Mouse (Mus musculus) adrenal gland, adult 2 months (tissue): Measurements from ENCODE around the gene Mettl16. TPM values are rescaled to one million over a fixed set of nuclear protein-coding genes. Genes with fewer than 3 reads are reported as not detected.

Source experiments
- DNase-seq: peaks from one replicate; pipeline ENCODE4 v3.0.0; 2021
- long read RNA-seq: library from polyadenylated mRNA; stranded (forward); transcript quantifications from one replicate; pipeline ENCODE4 v2.0.0, GENCODE M21; 2021
- polyA plus RNA-seq: library from polyadenylated mRNA; depleted of rRNA; stranded (reverse); fragments of >200 nt; gene quantifications from 2 replicates; pipeline ENCODE4 v1.2.3, GENCODE M21; 2012; rRNA removed
- total RNA-seq, 2 experiments: library from RNA; stranded (reverse); gene quantifications; 2 replicates each; pipeline ENCODE4 v1.2.3; 2021

Gene Mettl16
- total RNA-seq (10 to 100 TPM; 33.2 to 33.7 TPM), polyA plus RNA-seq (1.5 and 3.2 TPM in 2 replicates)
- long read RNA-seq, full-length matches to known transcripts = 28 of 39 reads
- long read RNA-seq, partial matches to known transcripts = 0 of 39 reads
- long read RNA-seq, other reads (novel, unspliced or antisense) = 11 of 39 reads

- DNase-seq = peak; percentile 94
Measured at GRCm38 (mm10) chr11:74770595-74771207, at the start of gene Mettl16. Gene Mettl16 (plus strand): TSS chr11:74770830.

GRCm38 (mm10) chr11:74721141-74721540 is 49.5 kb upstream of the Mettl16 start:
- DNase-seq = no peak

- DNase-seq = no peak
Measured at GRCm38 (mm10) chr11:74721971-74722370, 48.7 kb upstream of the Mettl16 start.

GRCm38 (mm10) chr11:74723357-74724234 is 47.0 kb upstream of the Mettl16 start:
- DNase-seq = peak; percentile 92

GRCm38 (mm10) chr11:74724235-74724791 is 46.3 kb upstream of the Mettl16 start, which contains the start of gene Pafah1b1:
Gene Pafah1b1 (minus strand): TSS chr11:74724670.
- peak; percentile 99 for DNase-seq

GRCm38 (mm10) chr11:74725181-74725580 is 45.4 kb upstream of the Mettl16 start:
- peak; percentile 54 for DNase-seq

GRCm38 (mm10) chr11:74734917-74735316 is 35.7 kb upstream of the Mettl16 start:
- DNase-seq = no peak

GRCm38 (mm10) chr11:74737861-74738260 is 32.8 kb upstream of the Mettl16 start:
- DNase-seq = no peak

GRCm38 (mm10) chr11:74748022-74748421 is 22.6 kb upstream of the Mettl16 start:
- DNase-seq = no peak

- DNase-seq = peak; percentile 72
Measured at GRCm38 (mm10) chr11:74749241-74749640, 21.4 kb upstream of the Mettl16 start.

- no peak for DNase-seq
Measured at GRCm38 (mm10) chr11:74750662-74751351, 19.8 kb upstream of the Mettl16 start.

- DNase-seq = no peak
Measured at GRCm38 (mm10) chr11:74751352-74752066, 19.1 kb upstream of the Mettl16 start.

- DNase-seq = no peak
Measured at GRCm38 (mm10) chr11:74756631-74757030, 14.0 kb upstream of the Mettl16 start.

GRCm38 (mm10) chr11:74761011-74761705 is 9.5 kb upstream of the Mettl16 start:
- no peak for DNase-seq

- no peak for DNase-seq
Measured at GRCm38 (mm10) chr11:74763960-74764625, 6.5 kb upstream of the Mettl16 start.

- DNase-seq = peak; percentile 91
Measured at GRCm38 (mm10) chr11:74767469-74767868, 3.2 kb upstream of the Mettl16 start.

- peak; percentile 24 for DNase-seq
Measured at GRCm38 (mm10) chr11:74768045-74768444, 2.6 kb upstream of the Mettl16 start.

- no peak for DNase-seq
Measured at GRCm38 (mm10) chr11:74770037-74770436, 593 bp upstream of the Mettl16 start.

GRCm38 (mm10) chr11:74771234-74771633 is 604 bp downstream of the Mettl16 start:
- DNase-seq = no peak

GRCm38 (mm10) chr11:74771650-74772049 is 1.0 kb downstream of the Mettl16 start:
- no peak for DNase-seq
